Mouse (Mus musculus) midbrain, embryonic 10.5 days (tissue): Measurements from ENCODE around the gene Kcnj10. TPM values are rescaled to one million over a fixed set of nuclear protein-coding genes. Genes with fewer than 3 reads are reported as not detected.
A peak's percentile ranks its signal among the peaks of the same experiment; 100 is the strongest.

Experiments used
- DNase-seq: peaks from one replicate; pipeline ENCODE4 v3.0.0-alpha.2; 2017; ENCODE audit warnings: low spot score
- H3K27ac ChIP-seq: fragments of 300-500 bp; sonication (generic); replicated peaks from 2 replicates; pipeline ENCODE4 v1.5.1; 2016; ENCODE audit warnings: mild to moderate bottlenecking
- H3K27me3 ChIP-seq: fragments of 300-500 bp; sonication (generic); 2 replicates; pipeline ENCODE4 v1.6.1; 2016; ENCODE audit warnings: low read depth, mild to moderate bottlenecking; ENCODE audit not compliant: poor library complexity, severe bottlenecking
- H3K36me3 ChIP-seq: fragments of 300-500 bp; sonication (generic); 2 replicates; pipeline ENCODE4 v1.6.1; 2016; ENCODE audit warnings: mild to moderate bottlenecking, moderate library complexity
- H3K4me1 ChIP-seq: fragments of 300-500 bp; sonication (generic); 2 replicates; pipeline ENCODE4 v1.6.1; 2016
- H3K4me3 ChIP-seq: fragments of 300-500 bp; sonication (generic); 2 replicates; pipeline ENCODE4 v1.5.1; 2016; ENCODE audit warnings: mild to moderate bottlenecking, moderate library complexity
- H3K9me3 ChIP-seq: fragments of 300-500 bp; sonication (generic); replicated peaks from 2 replicates; pipeline ENCODE4 v1.6.1; 2016; ENCODE audit warnings: mild to moderate bottlenecking
- WGBS: fragments of 180-500 bp; shearing (Covaris S2); methylation state at CpG from one replicate; pipeline ENCODE4 v1.1.7; 2016; 5-methylcytosine and 5-hydroxymethylcytosine counted together
- polyA plus RNA-seq: library from polyadenylated mRNA; unstranded; fragments of >200 nt; fragmentation: Nextera tagmentation; extraction: Ambion mirVana; gene quantifications from 2 replicates; pipeline ENCODE4 v1.2.1, GENCODE M21; 2016

Kcnj10 gene
- polyA plus RNA-seq, 1 experiment from 2014 or later: 0.46 TPM

DNA sequence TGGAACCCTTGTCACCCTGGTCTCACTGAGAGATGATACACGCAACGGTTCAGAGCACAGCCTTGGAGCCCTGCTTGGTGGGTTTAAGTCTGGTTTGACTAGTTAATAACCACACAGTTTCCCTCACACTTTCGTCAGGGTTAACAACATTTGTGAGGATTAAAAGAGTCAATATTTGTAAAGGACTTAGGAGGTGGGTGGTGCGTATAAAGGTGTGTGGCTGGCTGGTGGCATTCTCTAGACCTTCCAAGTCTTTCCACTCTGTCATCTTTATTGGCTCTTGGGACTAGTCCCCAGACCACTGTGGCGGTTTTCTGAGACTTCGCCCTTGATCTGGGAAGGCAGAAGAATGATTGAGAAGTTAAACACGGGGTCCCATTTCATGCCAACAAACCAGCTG, 3.8 kb downstream of the Kcnj10 start:
- Histone ChIP-seq H3K27ac (no peak overlapping the region), H3K9me3 (no peaks in the 10 kb centered on the region), H3K4me3 (no peak overlapping the region), H3K27me3 (peaks cover 51% of the 10 kb centered on the region), H3K4me1 (peaks cover 62% of the 10 kb centered on the region), H3K36me3 (no peaks in the 10 kb centered on the region)
- no peak for DNase-seq
- 88% methylated on average over 7 of the region's 7 CpGs for WGBS

DNA sequence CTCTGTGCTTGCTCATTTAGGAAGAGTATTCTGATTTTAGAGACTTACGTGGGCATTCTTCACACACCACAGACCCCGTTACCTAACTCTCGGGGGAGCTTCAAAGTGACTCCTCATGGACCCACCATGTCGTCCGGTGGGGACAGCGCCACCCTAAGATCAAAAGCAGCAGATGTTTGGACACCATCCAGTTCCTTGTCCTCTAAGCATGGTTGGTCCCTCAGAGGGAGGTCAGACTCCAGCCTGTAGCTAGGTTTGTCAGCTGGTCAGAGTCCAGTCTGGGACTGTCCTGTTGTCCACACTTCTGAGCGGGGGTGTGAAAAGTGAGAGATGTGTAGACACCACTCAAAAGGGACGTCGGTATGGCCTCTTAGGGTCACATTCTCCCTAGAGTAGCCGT, 5.7 kb downstream of the Kcnj10 start:
- peak overlapping the region; percentile 98 for H3K27ac ChIP-seq
- no peaks in the 10 kb centered on the region for H3K36me3 ChIP-seq
- peaks cover 65% of the 10 kb centered on the region for H3K4me1 ChIP-seq
- DNase-seq: no peak
- 90% methylated on average over 10 of the region's 10 CpGs for WGBS
- peaks cover 51% of the 10 kb centered on the region for H3K27me3 ChIP-seq
- H3K4me3 ChIP-seq: no peak overlapping the region
- H3K9me3 ChIP-seq: no peaks in the 10 kb centered on the region

DNA sequence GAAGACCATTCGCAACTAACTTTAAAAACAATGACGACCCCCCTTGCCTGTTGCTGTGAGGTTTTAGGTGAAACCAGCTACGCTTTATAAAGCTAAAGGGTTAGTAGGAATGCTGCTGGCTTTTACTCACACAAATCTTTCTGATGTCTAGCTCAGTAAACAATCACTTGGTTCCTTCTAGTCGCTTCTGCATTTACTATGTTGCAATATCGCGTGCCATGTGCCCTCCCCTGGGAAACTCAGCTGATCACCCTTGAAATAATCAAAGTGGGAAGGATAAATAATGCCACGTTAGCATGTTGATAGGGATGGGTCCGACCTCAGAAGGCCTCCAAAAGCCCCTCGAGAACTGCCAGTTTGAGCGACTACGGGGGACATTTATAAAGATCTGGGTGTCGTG, 6.4 kb downstream of the Kcnj10 start:
- no peak for DNase-seq
- Histone ChIP-seq H3K4me3 (no peak overlapping the region), H3K4me1 (peaks cover 66% of the 10 kb centered on the region), H3K9me3 (no peaks in the 10 kb centered on the region), H3K36me3 (no peaks in the 10 kb centered on the region), H3K27ac (peak overlapping the region; percentile 98), H3K27me3 (peaks cover 51% of the 10 kb centered on the region)
- 91% methylated on average over 12 of the region's 12 CpGs for WGBS

DNA sequence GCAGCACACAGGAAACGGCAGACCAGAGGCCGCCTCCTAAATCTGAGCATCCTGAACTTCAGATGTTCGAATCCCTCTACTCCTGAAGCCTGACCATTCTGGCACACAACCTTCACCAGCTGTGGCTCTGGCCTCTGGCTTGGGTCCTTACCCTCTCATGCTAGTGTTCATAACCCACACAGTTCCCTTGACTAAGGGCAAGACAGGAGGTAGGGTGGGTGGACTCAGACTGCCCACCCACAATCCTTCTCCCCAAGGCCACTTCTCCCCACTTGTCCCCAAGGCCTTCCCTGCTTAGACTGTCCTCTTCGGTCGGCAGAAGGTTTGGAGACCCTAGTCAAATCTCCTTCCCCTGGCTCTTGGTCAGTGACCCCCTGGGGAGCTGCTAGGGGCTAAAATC, 8.5 kb downstream of the Kcnj10 start:
- peaks cover 55% of the 10 kb centered on the region for H3K27me3 ChIP-seq
- no peak for DNase-seq

DNA sequence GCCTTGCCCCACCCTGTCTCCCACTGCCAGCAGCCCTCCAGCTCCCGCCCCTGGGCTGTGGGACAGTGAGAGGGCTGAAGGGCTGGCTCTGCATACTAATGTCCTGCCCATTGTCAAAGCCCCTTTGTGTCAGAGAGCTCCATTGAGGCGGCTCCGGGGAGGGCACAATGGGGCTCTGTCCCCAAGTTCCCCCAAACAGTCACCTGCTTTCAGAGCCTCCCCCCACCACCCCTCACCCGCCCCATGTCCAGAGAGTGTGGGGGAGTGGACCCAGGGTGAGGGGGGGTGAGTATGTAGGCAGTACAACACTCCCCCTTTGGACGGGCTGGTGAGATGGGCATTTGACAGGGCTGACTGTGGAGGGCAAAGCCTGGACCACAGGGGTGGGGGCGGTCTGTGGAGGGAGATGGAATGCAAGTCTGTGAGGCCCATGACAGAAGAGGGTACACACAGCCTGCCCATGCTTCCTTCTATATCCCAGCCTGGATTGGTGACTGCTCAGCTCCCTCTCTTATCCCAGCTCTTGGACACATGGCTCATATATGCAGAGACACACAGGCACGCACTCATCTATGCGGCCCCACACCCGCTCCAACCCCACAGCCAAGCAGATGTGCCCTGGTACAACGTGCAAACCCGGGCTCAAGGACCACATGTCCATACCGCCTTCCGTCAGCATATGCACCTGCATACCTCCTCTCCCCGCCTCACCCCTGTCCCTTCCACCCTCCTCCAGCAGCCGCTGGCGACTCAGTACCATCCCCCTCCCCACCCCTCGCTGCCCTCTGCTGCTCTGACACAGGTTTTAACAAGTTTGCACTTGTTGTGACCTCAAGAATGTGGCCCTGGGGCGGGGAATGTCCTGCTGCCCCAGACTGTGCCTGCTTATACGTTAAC, 9.2 kb downstream of the Kcnj10 start:
- peak; percentile 91 for DNase-seq
- peak overlapping the region; percentile 98 for H3K27ac ChIP-seq
- H3K27me3 ChIP-seq: peaks cover 62% of the 10 kb centered on the region
- H3K9me3 ChIP-seq: no peaks in the 10 kb centered on the region
- H3K36me3 ChIP-seq: no peaks in the 10 kb centered on the region
- H3K4me1 ChIP-seq: peaks cover 76% of the 10 kb centered on the region
- H3K4me3 ChIP-seq: peak overlapping the region; percentile 41
- 8% methylated on average over 19 of the region's 19 CpGs for WGBS

More for the DNA sequence above, 8.5 kb downstream of the Kcnj10 start:
- Histone ChIP-seq H3K9me3 (no peaks in the 10 kb centered on the region), H3K4me3 (peak overlapping the region; percentile 41), H3K27ac (peak overlapping the region; percentile 98), H3K4me1 (peaks cover 71% of the 10 kb centered on the region), H3K36me3 (no peaks in the 10 kb centered on the region)
- 41% methylated on average over 5 of the region's 5 CpGs for WGBS

DNA sequence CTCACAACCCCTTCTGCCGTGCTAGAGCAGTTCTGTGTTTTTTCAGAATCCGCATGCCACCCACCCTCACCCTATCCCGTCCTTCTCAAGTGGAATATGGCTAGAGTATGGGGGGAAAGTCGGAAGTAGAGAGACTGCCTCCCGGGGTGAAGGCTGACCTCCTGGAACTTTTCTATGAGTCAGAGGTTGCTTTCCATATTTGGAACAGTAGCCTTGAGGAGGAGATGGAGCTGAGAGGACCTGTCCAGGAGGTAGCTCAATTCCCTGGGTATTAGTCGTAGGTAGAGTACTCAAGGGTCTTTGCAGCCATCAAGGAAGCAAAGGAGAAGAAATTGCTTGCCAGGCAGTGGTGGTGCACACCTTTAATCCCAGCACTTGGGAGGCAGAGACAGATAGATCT, 11.0 kb downstream of the Kcnj10 start:
- 81% methylated on average over 6 of the region's 6 CpGs for WGBS
- H3K36me3 ChIP-seq: no peaks in the 10 kb centered on the region
- H3K4me1 ChIP-seq: peaks cover 94% of the 10 kb centered on the region
- peak overlapping the region; percentile 98 for H3K27ac ChIP-seq
- DNase-seq: no peak
- H3K9me3 ChIP-seq: no peaks in the 10 kb centered on the region
- peaks cover 71% of the 10 kb centered on the region for H3K27me3 ChIP-seq
- H3K4me3 ChIP-seq: no peak overlapping the region

DNA sequence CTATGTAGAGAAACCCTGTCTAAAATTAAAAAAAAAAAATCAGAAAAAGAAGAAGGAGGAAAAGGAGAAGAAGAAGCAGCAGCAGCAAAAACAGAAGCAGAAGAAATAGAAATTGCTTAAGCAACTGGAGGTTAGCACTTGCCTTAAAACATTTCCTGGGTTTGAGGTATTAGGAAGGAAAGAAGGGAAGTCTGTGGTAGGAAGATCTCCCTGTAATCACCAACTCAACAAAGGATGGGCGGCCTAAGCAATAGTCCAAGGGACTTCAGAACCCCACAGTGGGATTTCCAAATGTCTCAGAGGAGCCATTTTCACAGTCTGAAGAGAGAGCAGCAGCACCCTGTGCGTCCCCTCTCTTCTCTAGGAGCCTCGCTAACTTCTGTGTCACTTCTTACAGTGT, 11.4 kb downstream of the Kcnj10 start:
- 86% methylated on average over 3 of the region's 3 CpGs for WGBS
- Histone ChIP-seq H3K9me3 (no peaks in the 10 kb centered on the region), H3K36me3 (no peaks in the 10 kb centered on the region), H3K4me3 (no peak overlapping the region), H3K27ac (peak overlapping the region; percentile 98), H3K27me3 (peaks cover 76% of the 10 kb centered on the region), H3K4me1 (peaks cover 91% of the 10 kb centered on the region)
- DNase-seq: no peak

DNA sequence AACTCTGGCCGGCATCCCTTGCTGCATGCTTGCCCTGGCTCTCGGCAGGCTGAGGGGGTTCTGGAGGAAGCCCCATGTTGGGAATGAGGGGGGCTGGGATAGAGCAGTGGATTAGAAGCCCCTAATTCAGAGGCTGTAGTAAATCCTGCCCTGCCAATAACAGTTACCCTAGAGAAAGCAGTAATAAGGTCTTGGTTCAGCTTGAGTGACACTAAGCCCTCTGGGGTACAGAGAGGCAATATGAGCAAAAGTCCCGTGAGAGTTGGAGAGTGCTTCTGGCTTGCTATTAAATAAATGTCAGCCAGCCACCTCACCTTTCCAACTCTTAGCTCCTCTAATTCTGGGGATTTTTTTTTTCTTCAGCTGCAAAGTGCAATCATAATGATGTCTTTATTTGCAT, 14.3 kb downstream of the Kcnj10 start:
- Histone ChIP-seq H3K36me3 (no peaks in the 10 kb centered on the region), H3K27me3 (peaks cover 97% of the 10 kb centered on the region), H3K4me3 (no peak overlapping the region), H3K4me1 (peaks cover 86% of the 10 kb centered on the region), H3K27ac (peak overlapping the region; percentile 98), H3K9me3 (no peaks in the 10 kb centered on the region)
- DNase-seq: no peak
- 16% methylated on average over 3 of the region's 3 CpGs for WGBS

DNA sequence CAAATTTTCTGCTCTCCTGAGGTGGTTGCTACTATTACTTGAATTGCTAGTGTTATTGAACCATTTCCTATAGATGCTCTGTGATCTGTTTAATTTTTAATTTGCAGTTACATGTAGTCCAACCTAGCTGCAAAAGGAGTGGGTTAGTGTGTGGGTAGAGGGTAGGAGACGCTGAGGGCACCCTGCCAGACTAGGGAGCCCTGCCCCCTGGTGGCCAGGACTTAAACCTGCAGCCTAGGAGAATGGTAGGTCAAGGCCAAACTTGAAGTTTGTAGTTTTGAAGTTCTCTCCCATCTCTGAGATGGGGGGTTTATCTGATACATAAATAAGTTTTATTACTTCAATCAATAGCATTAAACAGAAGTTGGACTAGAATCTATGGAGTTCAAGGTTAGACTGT, 16.5 kb downstream of the Kcnj10 start:
- no peak overlapping the region for H3K27ac ChIP-seq

DNA sequence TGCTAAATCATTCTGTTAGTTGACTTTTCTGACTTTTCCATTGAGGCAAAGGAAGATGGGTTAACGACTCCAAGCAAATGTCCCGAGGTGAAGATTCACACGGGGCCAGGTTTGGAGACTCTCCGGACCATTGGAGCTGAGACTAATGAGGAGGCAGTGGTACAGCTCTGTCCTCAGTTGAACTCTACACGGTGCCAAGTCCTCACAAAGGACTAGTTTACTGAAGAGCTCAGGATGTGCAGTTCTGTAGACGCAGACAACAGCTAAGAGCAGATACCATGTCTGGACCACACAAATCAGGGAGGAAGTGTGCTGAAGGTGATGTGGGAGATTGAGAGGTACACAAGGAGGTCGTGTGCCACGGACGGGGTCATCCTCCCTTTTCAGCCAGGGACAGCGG, 17.3 kb downstream of the Kcnj10 start:
- no peak for DNase-seq
- Histone ChIP-seq H3K4me1 (peaks cover 59% of the 10 kb centered on the region), H3K27me3 (peaks cover 96% of the 10 kb centered on the region), H3K27ac (peak overlapping the region; percentile 75), H3K36me3 (no peaks in the 10 kb centered on the region), H3K9me3 (no peaks in the 10 kb centered on the region), H3K4me3 (peak overlapping the region; percentile 23; the same call in 1 of the 2 replicates)
- 64% methylated on average over 10 of the region's 10 CpGs for WGBS

More for the DNA sequence above, 16.5 kb downstream of the Kcnj10 start:
- no peaks in the 10 kb centered on the region for H3K9me3 ChIP-seq
- H3K36me3 ChIP-seq: no peaks in the 10 kb centered on the region
- no peak overlapping the region for H3K4me3 ChIP-seq
- DNase-seq: peak; percentile 49
- H3K4me1 ChIP-seq: peaks cover 66% of the 10 kb centered on the region
- 3% methylated on average over 1 of the region's 1 CpGs for WGBS
- peaks cover 96% of the 10 kb centered on the region for H3K27me3 ChIP-seq

DNA sequence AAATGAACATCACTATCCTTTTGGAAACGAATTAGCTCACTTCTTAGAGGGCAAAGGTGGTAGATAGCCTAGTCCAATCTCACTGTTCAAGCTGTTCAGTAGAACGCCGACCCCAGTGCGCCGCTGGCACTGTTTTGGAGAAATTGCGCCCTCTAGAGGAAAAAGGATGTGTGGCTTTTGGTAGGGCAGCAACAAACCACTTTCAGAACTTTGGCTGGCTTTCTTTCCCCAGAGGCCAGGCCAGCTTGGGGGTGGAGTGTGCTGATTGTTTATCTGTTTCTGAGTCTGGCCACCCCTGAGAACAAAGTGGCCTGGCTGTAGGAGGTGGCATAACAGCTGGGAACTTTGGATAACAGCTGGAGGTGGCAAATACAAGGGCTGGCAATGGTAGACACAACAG, 23.7 kb downstream of the Kcnj10 start:
- DNase-seq: peak; percentile 69
- H3K36me3 ChIP-seq: no peaks in the 10 kb centered on the region
- 13% methylated on average over 6 of the region's 6 CpGs for WGBS
- peaks cover 73% of the 10 kb centered on the region for H3K27me3 ChIP-seq
- no peaks in the 10 kb centered on the region for H3K9me3 ChIP-seq
- H3K4me3 ChIP-seq: no peak overlapping the region
- H3K27ac ChIP-seq: no peak overlapping the region
- peaks cover 18% of the 10 kb centered on the region for H3K4me1 ChIP-seq

DNA sequence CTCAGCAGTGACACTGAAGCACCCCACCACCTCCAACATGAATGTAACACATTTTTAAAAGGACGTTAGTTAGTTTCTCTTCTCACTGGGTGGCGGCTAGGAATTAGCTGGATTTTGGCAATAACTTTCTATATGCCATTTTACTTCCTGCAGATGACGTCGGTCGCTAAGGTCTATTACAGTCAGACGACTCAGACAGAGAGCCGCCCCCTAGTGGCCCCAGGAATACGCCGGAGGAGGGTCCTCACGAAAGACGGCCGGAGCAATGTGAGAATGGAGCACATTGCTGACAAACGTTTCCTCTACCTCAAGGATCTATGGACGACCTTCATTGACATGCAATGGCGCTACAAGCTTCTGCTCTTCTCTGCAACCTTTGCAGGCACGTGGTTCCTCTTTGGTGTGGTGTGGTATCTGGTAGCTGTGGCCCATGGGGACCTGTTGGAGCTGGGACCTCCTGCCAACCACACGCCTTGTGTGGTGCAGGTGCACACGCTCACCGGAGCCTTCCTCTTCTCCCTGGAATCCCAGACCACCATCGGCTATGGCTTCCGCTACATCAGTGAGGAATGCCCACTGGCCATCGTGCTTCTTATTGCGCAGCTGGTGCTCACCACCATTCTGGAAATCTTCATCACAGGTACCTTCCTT, 27.9 kb downstream of the Kcnj10 start:
- 26% methylated on average over 23 of the region's 23 CpGs for whole genome bisulfite sequencing
- H3K36me3 ChIP-seq: no peaks in the 10 kb centered on the region
- DNase-seq: peak; percentile 74

DNA sequence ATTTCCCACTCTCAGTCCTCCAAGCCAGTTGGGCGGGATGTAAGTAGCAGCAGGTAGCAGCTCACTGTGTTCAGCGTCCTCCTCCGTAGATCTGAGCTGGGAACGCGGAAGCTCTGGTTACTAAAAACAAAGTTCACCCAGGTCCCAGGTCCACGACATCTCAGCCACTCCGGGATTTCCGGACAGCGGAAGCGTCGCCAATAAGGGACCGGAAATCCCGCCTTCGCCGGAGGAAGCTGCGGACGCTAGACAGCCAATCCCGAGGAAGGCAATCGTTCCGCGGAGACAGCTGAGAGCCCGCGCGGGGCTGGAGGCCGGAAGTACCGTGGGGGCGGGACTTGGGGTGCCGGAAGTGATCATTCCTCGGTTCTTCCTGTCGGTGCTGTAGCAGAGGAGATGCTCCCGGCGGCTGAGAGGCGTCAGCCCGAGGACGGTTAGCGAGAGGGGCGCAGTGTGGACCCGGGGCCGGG, 35.2 kb downstream of the Kcnj10 start, which contains the start of gene Pigm:
Pigm (plus strand) TSS at position 349 of the 470 bp plus-strand sequence.
- 1% methylated on average over 39 of the region's 39 CpGs for WGBS
- H3K27me3 ChIP-seq: 0 out of 2 replicates have a peak, but pooled peaks cover 7% of the 10 kb centered on the region
- peak; percentile 99 for DNase-seq
- peak within 1 kb of the TSS; percentile 88 for H3K4me3 ChIP-seq
- H3K27ac ChIP-seq: peak within 1 kb of the TSS; percentile 85
- H3K36me3 ChIP-seq: peaks cover 33% of the 10 kb centered on the region
- no peaks in the 10 kb centered on the region for H3K9me3 ChIP-seq
- peaks cover 26% of the 10 kb centered on the region for H3K4me1 ChIP-seq

More for the DNA sequence above, 27.9 kb downstream of the Kcnj10 start:
- Histone ChIP-seq H3K4me3 (no peak overlapping the region), H3K27ac (no peak overlapping the region), H3K4me1 (peaks cover 12% of the 10 kb centered on the region), H3K27me3 (peaks cover 49% of the 10 kb centered on the region), H3K9me3 (no peaks in the 10 kb centered on the region)
